Mouse (Mus musculus) CH12.LX (cell line): ENCODE measurements around the gene Guk1. TPM values are rescaled to one million over a fixed set of nuclear protein-coding genes. Genes with fewer than 3 reads are reported as not detected.

Experiments used
- DNase-seq: peaks from one replicate; pipeline ENCODE4 v3.0.0-alpha.2; 2013; ENCODE audit errors: extremely low read depth
- H3K27ac ChIP-seq: 2 replicates; pipeline ENCODE4 v1.5.1; 2012; ENCODE audit warnings: low read depth, mild to moderate bottlenecking, control low read depth, moderate library complexity; ENCODE audit not compliant: insufficient read depth
- H3K27me3 ChIP-seq: replicated peaks from 2 replicates; pipeline ENCODE3; 2012; ENCODE audit warnings: inconsistent platforms
- H3K36me3 ChIP-seq, 2 experiments: replicated peaks in 1 of 2; 2 replicates each; pipeline versions ENCODE3 to v1.6.1; 2012; ENCODE audit warnings: inconsistent platforms in 1 of 2, low read length in 1 of 2, mild to moderate bottlenecking in 1 of 2, mixed read lengths in 1 of 2, moderate library complexity in 1 of 2; ENCODE audit not compliant: control insufficient read depth in 1 of 2, insufficient read depth in 1 of 2
- H3K4me1 ChIP-seq, 2 experiments: 2 replicates each; pipeline ENCODE4 v1.6.1; 2012; ENCODE audit warnings: inconsistent platforms in 1 of 2, moderate library complexity in 1 of 2; ENCODE audit not compliant: insufficient read depth in 2 of 2, control insufficient read depth in 1 of 2
- H3K4me2 ChIP-seq: 2 replicates; pipeline ENCODE4 v1.6.1; 2012; ENCODE audit warnings: low read depth, mild to moderate bottlenecking, control low read depth; ENCODE audit not compliant: poor library complexity, insufficient read depth, severe bottlenecking
- H3K4me3 ChIP-seq, 3 experiments: fragments of 150-350 bp in 1 of 3; sonication (generic) in 1 of 3; replicated peaks in 1 of 3; 2 replicates each; pipeline versions ENCODE3 to v1.5.1; 2011 to 2012; ENCODE audit warnings: low read depth in 2 of 3, low read length in 2 of 3, mild to moderate bottlenecking in 2 of 3, moderate library complexity in 2 of 3, control low read depth in 1 of 3, improper control_type of control experiment in 1 of 3, inconsistent platforms in 1 of 3, mixed read lengths in 1 of 3; ENCODE audit not compliant: poor library complexity in 1 of 3
- H3K79me2 ChIP-seq: replicated peaks from 2 replicates; pipeline ENCODE4 v1.6.1; 2012; ENCODE audit warnings: mild to moderate bottlenecking, moderate library complexity; ENCODE audit not compliant: control insufficient read depth, poor library complexity, insufficient read depth, severe bottlenecking; ENCODE audit errors: extremely low read depth
- H3K9ac ChIP-seq: 2 replicates; pipeline ENCODE4 v1.6.1; 2012; ENCODE audit warnings: low read depth, mild to moderate bottlenecking, control low read depth, moderate library complexity; ENCODE audit not compliant: insufficient read depth
- H3K9me3 ChIP-seq: replicated peaks from 2 replicates; pipeline ENCODE3; 2012; ENCODE audit warnings: low read length, inconsistent platforms, mixed read lengths
- BHLHE40 ChIP-seq: IDR thresholded peaks from 2 replicates; pipeline ENCODE4 v1.6.1; 2011; ENCODE audit warnings: mild to moderate bottlenecking, low read depth, low read length, improper control_type of control experiment
- CTCF ChIP-seq, 2 experiments: IDR thresholded peaks in 1 of 2; conservative IDR thresholded peaks in 1 of 2; 2 replicates each; pipeline ENCODE4 v1.5.1; 2011 to 2012; ENCODE audit warnings: low read depth in 2 of 2, low read length in 2 of 2, improper control_type of control experiment in 1 of 2, inconsistent platforms in 1 of 2, mild to moderate bottlenecking in 1 of 2, moderate library complexity in 1 of 2
- ELF1 ChIP-seq: IDR thresholded peaks from 2 replicates; pipeline ENCODE4 v1.6.1; 2014; ENCODE audit warnings: low read depth, mild to moderate bottlenecking, inconsistent platforms, low read length, improper control_type of control experiment
- EP300 ChIP-seq: IDR thresholded peaks from 2 replicates; pipeline ENCODE4 v1.6.1; 2011; ENCODE audit warnings: low read length, improper control_type of control experiment
- HCFC1 ChIP-seq: IDR thresholded peaks from 2 replicates; pipeline ENCODE4 v1.6.1; 2012; ENCODE audit warnings: low read depth, mild to moderate bottlenecking, inconsistent platforms, low read length, improper control_type of control experiment
- IRF4 ChIP-seq: IDR thresholded peaks from 2 replicates; pipeline ENCODE4 v1.6.1; 2014; ENCODE audit warnings: low read depth, mild to moderate bottlenecking, inconsistent platforms, low read length, improper control_type of control experiment
- JUN ChIP-seq: IDR thresholded peaks from 2 replicates; pipeline ENCODE4 v1.6.1; 2011; ENCODE audit warnings: low read depth, mild to moderate bottlenecking, low read length, improper control_type of control experiment, moderate library complexity; ENCODE audit not compliant: insufficient read depth
- JUND ChIP-seq: conservative IDR thresholded peaks from 2 replicates; pipeline ENCODE4 v1.6.1; 2011; ENCODE audit warnings: low read depth, low read length, improper control_type of control experiment
- MAFK ChIP-seq: IDR thresholded peaks from 2 replicates; pipeline ENCODE4 v1.6.1; 2011; ENCODE audit warnings: low read length, improper control_type of control experiment; ENCODE audit not compliant: insufficient replicate concordance
- MAX ChIP-seq: IDR thresholded peaks from 2 replicates; pipeline ENCODE4 v1.6.1; 2011; ENCODE audit warnings: low read length, improper control_type of control experiment
- MAZ ChIP-seq: IDR thresholded peaks from 2 replicates; pipeline ENCODE4 v1.6.1; 2012; ENCODE audit warnings: low read depth, mild to moderate bottlenecking, inconsistent platforms, low read length, improper control_type of control experiment, moderate library complexity
- MXI1 ChIP-seq: IDR thresholded peaks from 2 replicates; pipeline ENCODE4 v1.6.1; 2011; ENCODE audit warnings: mild to moderate bottlenecking, low read depth, low read length, improper control_type of control experiment
- MYC ChIP-seq: IDR thresholded peaks from 2 replicates; pipeline ENCODE4 v1.6.1; 2011; ENCODE audit warnings: low read depth, mild to moderate bottlenecking, improper control_type of control experiment, low read length
- NELFE ChIP-seq: IDR thresholded peaks from 2 replicates; pipeline ENCODE4 v1.6.1; 2011; ENCODE audit warnings: low read depth, low read length, improper control_type of control experiment
- PAX5 ChIP-seq: IDR thresholded peaks from 2 replicates; pipeline ENCODE4 v1.6.1; 2012; ENCODE audit warnings: low read length, inconsistent platforms, mixed read lengths
- POLR2A ChIP-seq: IDR thresholded peaks from 2 replicates; pipeline ENCODE4 v1.6.1; 2011; ENCODE audit warnings: low read depth, mild to moderate bottlenecking, improper control_type of control experiment, low read length
- RAD21 ChIP-seq: IDR thresholded peaks from 2 replicates; pipeline ENCODE4 v1.6.1; 2011; ENCODE audit warnings: low read depth, mild to moderate bottlenecking, low read length, improper control_type of control experiment, moderate library complexity
- TCF12 ChIP-seq: IDR thresholded peaks from 2 replicates; pipeline ENCODE4 v1.6.1; 2014; ENCODE audit warnings: low read depth, mild to moderate bottlenecking, inconsistent platforms, low read length, improper control_type of control experiment
- USF1 ChIP-seq: IDR thresholded peaks from 2 replicates; pipeline ENCODE4 v1.6.1; 2014; ENCODE audit warnings: low read depth, mild to moderate bottlenecking, inconsistent platforms, low read length, improper control_type of control experiment
- USF2 ChIP-seq: conservative IDR thresholded peaks from 2 replicates; pipeline ENCODE4 v1.6.1; 2011; ENCODE audit warnings: low read depth, low read length, improper control_type of control experiment
- ZC3H11A ChIP-seq: IDR thresholded peaks from 2 replicates; pipeline ENCODE4 v1.6.1; 2012; ENCODE audit warnings: low read depth, mild to moderate bottlenecking, inconsistent platforms, low read length, improper control_type of control experiment
- ZKSCAN1 ChIP-seq: IDR thresholded peaks from 2 replicates; pipeline ENCODE4 v1.6.1; 2012; ENCODE audit warnings: low read depth, inconsistent platforms, low read length, improper control_type of control experiment, borderline replicate concordance
- ZMIZ1 ChIP-seq: IDR thresholded peaks from 2 replicates; pipeline ENCODE4 v1.6.1; 2012; ENCODE audit warnings: low read depth, mild to moderate bottlenecking, inconsistent platforms, low read length, improper control_type of control experiment
- dilution Hi-C: fragments of 300-500 bp; cut with MboI; formaldehyde crosslinking; loops from 2 replicates; pipeline ENCODE4 v1.14.3; 2020; ENCODE audit warnings: low sequenced_read_pairs; ENCODE audit not compliant: extremely low pct_unique_long_range_greater_than_20kb, extremely low pct_ligation_motif_present
- in situ Hi-C: fragments of 300-500 bp; cut with MboI; formaldehyde crosslinking; loops from 3 replicates; pipeline ENCODE4 v1.14.3; 2019; ENCODE audit warnings: low sequenced_read_pairs, low pct_ligation_motif_present, low pct_unique_long_range_greater_than_20kb, mixed read lengths
- polyA plus RNA-seq: library from polyadenylated mRNA; unstranded; fragments of >175 nt; gene quantifications from 2 replicates; pipeline ENCODE4 v1.2.1, GENCODE M21; 2012; ENCODE audit warnings: low read depth; ENCODE audit not compliant: insufficient read length
- total RNA-seq, 2 experiments: library from RNA; depleted of rRNA; stranded (reverse); fragments of 300-350 nt in 1 of 2; fragments of >200 nt in 1 of 2; gene quantifications; 2 replicates each; pipeline ENCODE4 v1.2.3; 2012 to 2014

Guk1 gene
- total and polyA plus RNA-seq, 3 experiments = 111 to 148 (median 130) TPM

DNA sequence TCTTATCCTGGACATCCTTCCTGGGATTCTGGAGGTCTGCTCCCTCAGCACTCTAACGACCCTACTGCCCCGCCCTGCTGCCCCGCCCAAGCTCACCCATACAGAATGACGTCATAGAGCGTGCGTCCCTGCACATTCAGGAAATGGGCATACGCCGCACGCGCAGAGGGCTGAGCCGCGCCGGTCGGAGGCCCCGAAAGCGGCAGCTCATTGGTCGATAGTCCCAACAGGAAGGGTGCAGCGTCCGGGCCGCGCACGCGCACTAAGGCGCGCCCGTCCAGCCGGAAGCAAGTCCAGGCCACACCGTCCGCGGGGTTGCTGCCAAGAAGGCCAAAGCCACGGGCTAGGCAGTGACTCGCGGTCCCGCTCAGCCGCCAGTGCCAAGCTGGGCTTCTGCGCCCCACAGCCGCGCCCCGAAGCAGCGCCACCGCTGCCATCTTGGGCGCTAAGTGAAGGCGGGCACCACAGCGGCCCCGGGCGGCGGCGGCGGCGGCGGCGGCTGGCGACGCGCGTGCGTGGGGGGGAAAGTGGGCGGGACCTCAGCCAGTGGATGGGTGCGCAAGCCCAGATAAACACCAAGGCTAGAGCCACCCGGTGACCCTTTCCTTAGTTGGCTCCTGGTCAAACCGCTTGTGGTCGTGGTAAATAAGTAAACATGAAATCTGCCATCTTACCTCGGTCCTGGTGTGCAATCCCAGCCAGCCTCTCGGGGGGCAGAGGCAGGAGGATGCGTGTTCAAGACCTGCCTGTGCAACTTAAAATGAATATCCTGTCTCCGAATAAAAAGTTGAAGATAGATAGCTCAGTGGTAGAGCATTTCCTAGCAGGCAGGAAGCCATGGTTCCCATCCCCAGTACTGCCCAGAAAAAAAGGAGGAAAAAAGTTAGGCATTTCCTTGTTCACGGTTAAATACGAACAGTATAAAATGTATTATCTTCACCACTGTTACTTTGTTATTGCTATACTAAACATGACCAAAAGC is 28.5 kb downstream of the Guk1 start, which contains the start of gene Iba57 (continued):
- no peak for TF ChIP-seq EP300
- peak; percentile 88 for TF ChIP-seq TCF12
- peak in 1 of 2 experiments; percentile 49; a peak in 2 of 4 replicates for TF ChIP-seq CTCF (conservative IDR thresholded peaks at IDR 0.05 in 1 of 2, IDR thresholded peaks at IDR 0.05 in 1 of 2; ENCODE audit: low read depth in 2 of 2, low read length in 2 of 2)
- TF ChIP-seq MYC = peak; percentile 69; the same call in 1 of the 2 replicates
- TF ChIP-seq USF2 = no peak
- peak; percentile 72 for TF ChIP-seq JUND
- peak; percentile 85 for TF ChIP-seq HCFC1
- TF ChIP-seq ELF1 = peak; percentile 99
- no peak for TF ChIP-seq USF1
- no peak for TF ChIP-seq ZC3H11A
- peak; percentile 92 for TF ChIP-seq ZMIZ1
- peak; percentile 98 for TF ChIP-seq BHLHE40
- TF ChIP-seq MXI1 = peak; percentile 83
- TF ChIP-seq ZKSCAN1 = no peak
- no peak for TF ChIP-seq RAD21
- TF ChIP-seq JUN = peak; percentile 84
- TF ChIP-seq MAZ = peak; percentile 97
- TF ChIP-seq PAX5 = no peak
- no peak for TF ChIP-seq MAFK
- no peak for TF ChIP-seq IRF4
- TF ChIP-seq NELFE = peak; percentile 97

DNA sequence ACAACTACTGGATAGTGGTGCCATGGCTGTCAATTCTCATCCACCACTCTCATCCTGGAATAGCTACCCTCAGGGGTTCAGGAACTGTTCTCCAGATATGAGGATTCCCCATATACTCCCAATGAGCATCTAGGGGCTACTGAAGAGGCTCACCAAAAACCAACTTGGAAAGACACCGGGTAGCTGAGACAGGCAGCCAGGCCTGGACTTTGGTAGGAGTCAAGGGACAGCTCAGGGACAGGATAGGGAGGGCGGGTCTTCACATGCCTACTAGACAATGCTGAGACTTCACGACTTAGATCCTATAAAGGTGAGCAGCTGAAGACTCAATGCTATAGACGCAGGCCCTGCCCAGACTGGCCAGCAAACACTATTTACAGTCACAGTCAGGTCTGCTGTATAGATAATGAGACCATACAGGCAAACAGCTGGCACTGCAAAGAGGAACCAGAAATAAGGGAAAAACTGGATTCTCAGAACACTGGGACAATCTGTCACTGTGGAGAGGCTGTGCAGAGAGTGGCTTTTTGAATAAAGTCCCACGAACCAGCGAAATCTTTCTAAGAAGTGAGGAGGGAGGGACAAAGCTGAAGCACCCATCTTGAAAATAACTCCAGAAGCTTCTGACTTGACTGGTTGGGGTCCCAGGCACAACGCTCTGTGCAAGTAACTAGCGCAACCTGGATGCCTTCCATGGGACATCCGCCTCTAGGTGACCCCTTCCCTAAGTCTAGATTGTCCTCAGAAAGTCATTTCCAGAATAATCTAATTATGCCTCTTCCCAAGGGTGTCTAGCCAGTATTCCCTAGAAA is 29.4 kb downstream of the Guk1 start:
- DNase-seq = no peak
- Histone ChIP-seq H3K79me2 (no peaks in the 10 kb centered on the region), H3K4me1 (peaks cover 28 to 56% of the 10 kb centered on the region in 2 experiments), H3K36me3 (peaks cover 6 to 14% of the 10 kb centered on the region in 2 experiments), H3K4me3 (peak overlapping the region; percentile 44 to 67 (median 63)), H3K27ac (no peak overlapping the region), H3K9me3 (no peaks in the 10 kb centered on the region), H3K4me2 (peak overlapping the region; percentile 87), H3K27me3 (no peaks in the 10 kb centered on the region), H3K9ac (peak overlapping the region; percentile 70)
- TF ChIP-seq MAX (no peak), ZMIZ1 (no peak), POLR2A (no peak), IRF4 (no peak), JUND (no peak)
- in situ Hi-C loops (no loop called here), dilution Hi-C loops (no loop called here)
